Mouse (Mus musculus): ENCODE measurements around the gene Plcxd3.
A peak's percentile ranks its signal among the peaks of the same experiment; 100 is the strongest.
"Not testable (repeated sequence)": the region's sequence is repeated elsewhere in the genome, so short reads cannot be mapped to it uniquely, and the experiment has no call there.

Gene Plcxd3

DNA sequence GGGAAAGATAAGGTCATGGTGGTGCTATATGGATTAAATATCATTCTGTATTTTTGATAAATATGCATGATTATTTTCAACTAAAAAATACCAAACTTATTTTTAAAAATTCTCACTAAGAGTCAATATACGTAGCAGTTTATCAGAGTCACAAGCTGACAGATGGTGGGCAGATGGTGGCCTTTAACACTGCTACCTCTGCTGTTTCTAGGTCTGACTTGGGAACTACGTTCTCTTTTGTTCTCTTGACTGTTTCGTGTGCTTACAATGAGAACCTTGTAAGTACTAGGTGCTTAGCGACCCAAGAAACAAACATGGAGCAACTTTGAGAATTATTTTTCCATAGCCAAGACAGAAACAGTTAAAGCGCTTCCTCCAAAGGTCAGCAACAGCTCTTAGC, 183.8 kb downstream of the Plcxd3 start:
- no peak for DNase-seq (ENCODE audit: low spot score in 2 of 2)

DNA sequence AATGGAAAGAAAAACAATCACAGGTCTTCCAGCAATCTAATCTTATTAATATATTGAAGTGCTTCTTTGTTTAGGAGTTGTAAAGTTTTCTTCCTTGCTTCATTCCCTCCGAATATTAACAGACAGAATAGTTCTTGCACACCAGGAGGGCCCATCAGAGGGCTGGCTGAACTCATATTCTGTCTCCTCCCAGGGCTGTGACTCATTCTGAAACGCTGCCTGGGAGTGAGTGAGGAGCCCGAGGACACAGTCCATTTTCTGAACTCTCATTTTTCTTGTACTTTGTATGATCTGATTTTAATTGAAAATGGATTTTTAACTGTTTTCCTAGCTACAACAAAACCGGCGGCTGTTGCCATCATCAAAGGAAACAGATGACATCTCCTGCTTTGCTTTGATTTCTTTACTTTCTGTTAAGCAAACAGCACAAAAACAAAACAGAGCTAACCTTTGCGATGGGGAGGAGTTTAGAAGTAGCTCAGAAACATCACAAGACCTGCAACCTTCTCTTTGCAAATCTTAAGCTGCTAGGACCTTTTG, 186.2 kb downstream of the Plcxd3 start:
- DNase-seq (ENCODE audit: low spot score in 2 of 2), result peak; percentile 13

DNA sequence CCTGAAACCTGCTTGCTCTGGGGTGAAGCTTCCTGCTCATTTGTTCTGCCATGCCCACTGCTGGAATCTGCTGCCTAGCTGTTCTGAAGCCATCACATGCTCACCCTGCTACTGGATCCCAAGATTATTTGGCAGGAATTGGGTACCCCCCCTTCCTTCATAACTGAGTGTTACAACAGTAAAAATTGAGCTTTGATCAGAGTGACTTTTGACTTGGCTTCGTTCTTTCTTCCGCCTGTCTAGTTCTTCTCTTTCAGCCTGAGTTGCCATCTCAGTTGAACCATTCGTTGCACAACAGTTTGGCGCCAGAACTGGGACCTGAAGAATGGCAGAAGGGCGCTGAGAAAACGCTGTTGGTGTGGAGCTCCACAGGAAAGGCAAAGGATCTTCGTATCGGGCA, 220.2 kb downstream of the Plcxd3 start:
- DNase-seq (ENCODE audit: low spot score in 2 of 2), result not testable (repeated sequence)

DNA sequence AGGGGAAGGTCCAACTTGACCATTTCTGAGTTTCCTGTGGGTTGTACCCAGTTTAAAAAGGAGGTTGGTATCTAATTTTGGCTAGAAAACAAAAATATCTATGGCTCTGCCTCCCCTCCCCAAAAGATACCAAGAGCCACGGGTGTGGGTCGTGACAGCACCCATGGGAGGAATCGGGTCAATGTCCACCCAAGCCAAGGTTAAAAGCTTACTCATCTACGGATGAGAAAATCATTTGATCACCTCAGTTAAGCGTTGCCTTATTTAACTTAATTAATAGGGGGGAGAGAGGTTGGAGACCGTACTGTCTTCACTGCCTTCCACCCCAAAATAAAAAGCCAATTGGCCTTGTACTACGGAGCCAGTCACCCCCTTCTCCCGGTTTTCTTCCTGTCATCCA, 223.4 kb downstream of the Plcxd3 start:
- DNase-seq (ENCODE audit: low spot score in 2 of 2), result not testable (repeated sequence)

DNA sequence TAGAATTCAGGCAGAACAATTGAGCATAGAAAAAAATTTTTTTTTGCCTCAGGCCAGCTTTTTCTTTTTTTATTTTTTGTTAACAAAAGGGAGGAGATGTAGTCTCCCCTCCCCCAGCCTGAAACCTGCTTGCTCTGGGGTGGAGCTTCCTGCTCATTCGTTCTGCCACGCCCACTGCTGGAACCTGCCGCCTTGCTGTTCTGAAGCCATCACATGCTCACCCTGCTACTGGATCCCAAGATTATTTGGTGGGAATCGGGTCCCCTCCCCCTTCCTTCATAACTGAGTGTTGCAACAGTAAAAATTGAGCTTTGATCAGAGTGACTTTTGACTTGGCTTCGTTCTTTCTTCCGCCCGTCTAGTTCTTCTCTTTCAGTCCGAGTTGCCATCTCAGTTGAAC, 224.0 kb downstream of the Plcxd3 start:
- not testable (repeated sequence) for DNase-seq (ENCODE audit: low spot score in 2 of 2)

DNA sequence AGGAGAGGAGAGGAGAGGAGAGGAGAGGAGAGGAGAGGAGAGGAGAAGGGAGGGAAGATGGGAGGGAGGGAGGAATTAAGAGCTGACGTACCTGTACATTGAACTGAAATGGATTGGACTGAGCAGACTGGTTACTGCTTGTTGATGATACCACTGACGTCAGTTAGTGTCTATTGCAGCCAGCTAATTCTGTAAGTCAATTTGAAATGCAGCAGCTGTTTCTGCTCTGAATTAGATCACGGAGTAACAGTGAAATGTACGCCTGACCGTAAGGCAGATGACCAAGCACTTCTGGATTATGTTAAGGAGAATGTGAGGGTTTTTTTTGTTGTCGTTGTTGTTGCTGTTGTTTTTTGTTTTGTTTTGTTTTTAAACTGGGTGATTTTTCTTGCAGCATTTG, 230.3 kb downstream of the Plcxd3 start:
- peak in 1 of 2 experiments; percentile 5 for DNase-seq (ENCODE audit: low spot score in 2 of 2)
